Mouse (Mus musculus) 416B (cell line): ENCODE measurements at regions not wholly inside any gene's neighbourhood (a gene's known extent, or its start where the extent isn't known, plus 50 kb on each side); places are given as distances from the start of the nearest gene placed in this dataset.
"Not testable (repeated sequence)": the region's sequence is repeated elsewhere in the genome, so short reads cannot be mapped to it uniquely, and the experiment has no call there.

ENCODE experiments used
- DNase-seq: peaks from one replicate; pipeline ENCODE4 v3.0.0; 2011; ENCODE audit warnings: low read depth

DNA sequence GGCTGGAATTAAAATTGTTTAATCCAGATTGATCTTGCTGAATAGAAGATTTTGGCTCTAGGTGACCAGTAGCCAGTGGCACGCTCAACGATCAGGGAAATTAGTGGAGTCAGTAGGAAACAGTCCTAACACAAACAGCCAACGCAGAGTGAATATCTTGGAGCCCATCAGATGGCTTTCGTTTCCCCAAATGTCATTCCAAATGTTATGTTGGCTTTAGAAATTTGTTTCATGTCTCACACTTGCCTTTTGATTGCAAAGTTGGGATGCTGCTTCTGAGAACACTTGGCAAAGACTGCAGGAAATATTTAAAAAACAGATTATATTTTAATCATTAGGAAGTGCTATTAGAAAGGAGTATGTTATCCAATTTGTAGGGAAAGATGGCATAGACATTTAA lies 650.7 kb upstream of the Cntnap5a start:
- no peak for DNase-seq

DNA sequence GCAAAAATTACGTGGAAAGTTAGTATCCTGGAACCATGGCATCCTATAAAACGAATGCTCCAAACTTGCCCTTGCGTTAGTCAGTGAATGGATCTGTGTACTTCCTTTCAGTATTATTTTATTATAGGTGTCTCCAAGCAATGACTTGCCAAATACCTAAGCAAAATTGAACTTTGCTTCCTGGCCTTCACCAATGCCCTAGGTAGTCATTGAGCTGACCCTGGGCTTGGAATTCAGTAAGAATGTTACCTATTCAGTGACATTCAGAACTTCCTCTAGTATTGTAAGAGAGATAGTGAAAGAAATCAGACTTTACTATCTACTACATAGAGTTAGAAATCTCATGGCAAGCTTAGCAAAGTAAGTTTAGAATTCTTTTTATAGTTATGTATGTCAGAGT lies 642.9 kb upstream of the Cntnap5a start:
- not testable (repeated sequence) for DNase-seq

- DNase-seq: peak; percentile 1
These were observed 626.1 kb upstream of the Cntnap5a start for GRCm38 (mm10) chr1:115058440-115058839.
